Mouse (Mus musculus): ENCODE measurements around the gene Ccdc87. TPM values are rescaled to one million over a fixed set of nuclear protein-coding genes. Genes with fewer than 3 reads are reported as not detected.

The Ccdc87 gene
- polyA plus RNA-seq, 1 experiment from 2014 or later: 0.19 TPM

- Histone ChIP-seq H3K4me3 (replicated peaks) (no peak overlapping the region), H3K9me3 (no peaks in the 10 kb centered on the region), H3K27me3 (peaks cover 12% of the 10 kb centered on the region), H3K4me2 (no peak overlapping the region), H3K27ac (no peak overlapping the region), H3K9ac (no peak overlapping the region), H3K4me1 (peaks cover 22% of the 10 kb centered on the region), H3K36me3 (replicated peaks) (no peaks in the 10 kb centered on the region)
- WGBS: 61% methylated on average over 3 of the region's 3 CpGs
- no peak for ATAC-seq (ENCODE audit: low FRiP score)
Observed at GRCm38 (mm10) chr19:4876755-4877154, 37.6 kb downstream of the Ccdc87 start.

DNA sequence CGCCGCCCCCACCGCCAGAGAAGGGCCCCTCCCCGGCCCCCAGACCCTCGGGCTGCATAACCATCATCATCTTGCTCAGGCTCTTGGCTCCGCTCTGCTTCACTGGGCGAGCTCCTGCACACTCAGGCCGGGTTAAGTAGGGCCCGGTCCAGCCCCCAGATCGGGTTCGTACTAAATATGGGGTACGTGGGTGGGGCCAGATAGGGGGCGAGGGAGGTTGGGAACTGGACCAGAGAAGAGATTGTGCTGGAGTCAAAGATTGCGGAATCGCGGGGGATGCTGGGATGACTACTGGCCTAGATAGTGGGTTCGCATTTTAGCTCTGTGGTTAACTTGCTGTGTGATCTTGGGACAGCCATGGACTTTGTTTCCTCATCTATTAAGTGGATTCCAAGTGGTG is 38.6 kb downstream of the Ccdc87 start, which contains the start of gene Actn3:
Gene Actn3, minus strand, starts transcription at position 125 of the 400 bp plus-strand sequence.
- peak within 1 kb of the TSS; percentile 85 for H3K9ac ChIP-seq
- H3K4me1 ChIP-seq: peaks cover 22% of the 10 kb centered on the region
- H3K27ac ChIP-seq: peak within 1 kb of the TSS; percentile 63; the same call in 1 of the 2 replicates
- peaks cover 12% of the 10 kb centered on the region for H3K27me3 ChIP-seq
- H3K4me2 ChIP-seq: peak within 1 kb of the TSS; percentile 98
- 4% methylated on average over 17 of the region's 17 CpGs for WGBS
- no peak for ATAC-seq (ENCODE audit: low FRiP score)
- no peaks in the 10 kb centered on the region for H3K9me3 ChIP-seq
- H3K4me3 ChIP-seq (replicated peaks): peak within 1 kb of the TSS; percentile 95
- H3K36me3 ChIP-seq (replicated peaks): no peaks in the 10 kb centered on the region

DNA sequence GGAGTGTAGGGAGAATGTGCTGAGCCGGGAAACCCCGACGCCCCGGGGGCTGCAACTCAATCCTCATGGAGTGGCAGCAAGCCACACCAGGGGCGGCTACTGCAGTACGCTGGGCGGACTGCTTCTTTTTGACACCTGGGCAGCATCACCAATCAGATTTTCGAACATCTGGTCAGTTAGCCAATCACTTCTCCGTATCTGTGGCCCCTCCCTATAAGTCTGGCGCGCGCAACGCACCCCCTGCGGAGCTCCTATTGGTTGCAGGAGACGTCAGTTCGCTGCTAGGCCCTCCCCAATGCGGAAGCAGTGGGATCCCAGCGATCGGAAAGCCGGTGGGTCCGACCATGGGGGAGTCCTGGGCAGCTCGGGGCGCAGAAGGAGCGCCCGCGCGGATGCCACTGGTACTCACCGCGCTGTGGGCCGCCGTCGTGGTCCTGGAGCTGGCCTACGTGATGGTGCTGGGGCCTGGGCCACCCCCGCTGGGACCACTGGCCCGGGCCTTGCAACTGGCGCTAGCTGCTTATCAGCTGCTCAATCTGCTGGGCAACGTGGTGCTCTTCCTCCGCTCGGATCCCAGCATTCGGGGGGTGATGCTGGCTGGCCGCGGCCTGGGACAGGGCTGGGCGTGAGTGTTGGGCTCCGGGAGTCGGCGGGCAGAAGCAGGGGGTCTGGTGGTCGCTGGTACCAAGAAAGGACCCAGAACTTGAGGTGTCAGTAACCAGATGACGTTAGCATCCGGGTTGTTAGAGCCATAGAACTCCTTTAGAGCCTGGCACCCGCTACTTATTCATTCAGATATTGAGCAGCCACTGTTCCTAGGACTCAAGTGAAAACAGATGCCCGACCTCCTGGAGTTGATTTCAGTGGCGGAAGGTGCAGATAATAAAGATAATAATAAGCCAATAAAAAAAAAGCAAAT is 39.5 kb downstream of the Ccdc87 start, which contains the start of gene Zdhhc24:
Gene Zdhhc24, plus strand, starts transcription at position 264 of the 919 bp plus-strand sequence.
- Histone ChIP-seq H3K9me3 (no peaks in the 10 kb centered on the region), H3K27ac (peak within 1 kb of the TSS; percentile 63; the same call in 1 of the 2 replicates), H3K4me3 (replicated peaks) (peak within 1 kb of the TSS; percentile 95), H3K36me3 (replicated peaks) (no peaks in the 10 kb centered on the region), H3K4me1 (peaks cover 22% of the 10 kb centered on the region), H3K4me2 (peak within 1 kb of the TSS; percentile 98), H3K27me3 (peaks cover 12% of the 10 kb centered on the region), H3K9ac (peak within 1 kb of the TSS; percentile 85)
- 2% methylated on average over 52 of the region's 52 CpGs for WGBS
- ATAC-seq (ENCODE audit: low FRiP score): peak; percentile 98

DNA sequence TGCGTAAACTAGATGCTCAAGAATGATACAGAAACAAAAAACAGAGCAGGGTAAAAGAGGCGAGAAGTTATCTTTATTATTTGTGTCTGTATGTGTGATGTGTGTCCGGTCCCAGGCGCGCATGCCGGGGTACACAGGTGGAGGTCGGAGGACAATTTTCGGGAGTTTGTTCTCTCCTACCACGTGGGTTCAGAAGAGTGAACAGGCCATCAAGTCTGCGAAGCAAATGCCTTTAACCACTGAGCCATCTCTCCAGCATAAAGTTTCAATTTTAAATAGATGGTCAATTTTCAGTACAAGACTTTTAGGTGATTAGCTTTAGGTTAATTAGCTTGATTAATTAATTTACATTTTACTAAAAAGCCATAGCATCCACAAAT is 40.1 kb downstream of the Ccdc87 start:
- Histone ChIP-seq H3K9ac (peak overlapping the region; percentile 85), H3K4me2 (peak overlapping the region; percentile 98), H3K27ac (no peak overlapping the region), H3K27me3 (peaks cover 12% of the 10 kb centered on the region), H3K4me1 (peaks cover 22% of the 10 kb centered on the region), H3K9me3 (no peaks in the 10 kb centered on the region), H3K4me3 (replicated peaks) (peak overlapping the region; percentile 95), H3K36me3 (replicated peaks) (no peaks in the 10 kb centered on the region)
- ATAC-seq (ENCODE audit: low FRiP score): no peak
- WGBS: 68% methylated on average over 10 of the region's 10 CpGs

- Histone ChIP-seq H3K9ac (no peak overlapping the region), H3K36me3 (replicated peaks) (no peaks in the 10 kb centered on the region), H3K4me1 (peaks cover 12% of the 10 kb centered on the region), H3K9me3 (no peaks in the 10 kb centered on the region), H3K4me3 (replicated peaks) (no peak overlapping the region), H3K27ac (no peak overlapping the region), H3K27me3 (no peaks in the 10 kb centered on the region), H3K4me2 (no peak overlapping the region)
- ATAC-seq (ENCODE audit: low FRiP score): no peak
- WGBS: 82% methylated on average over 4 of the region's 4 CpGs
Observed at GRCm38 (mm10) chr19:4883961-4884360, 44.8 kb downstream of the Ccdc87 start.

GRCm38 (mm10) chr19:4889791-4890190 is 50.6 kb downstream of the Ccdc87 start:
- H3K4me2 ChIP-seq: no peak overlapping the region
- H3K27ac ChIP-seq: no peak overlapping the region
- H3K36me3 ChIP-seq (replicated peaks): peaks cover 37% of the 10 kb centered on the region
- no peak overlapping the region for H3K9ac ChIP-seq
- H3K4me1 ChIP-seq: no peaks in the 10 kb centered on the region; the same call in 1 of the 2 replicates
- H3K27me3 ChIP-seq: no peaks in the 10 kb centered on the region
- no peak overlapping the region for H3K4me3 ChIP-seq (replicated peaks)
- no peaks in the 10 kb centered on the region for H3K9me3 ChIP-seq
- 88% methylated on average over 10 of the region's 10 CpGs for WGBS
- no peak for ATAC-seq (ENCODE audit: low FRiP score)

GRCm38 (mm10) chr19:4891798-4892197 is 52.6 kb downstream of the Ccdc87 start:
- Histone ChIP-seq H3K9me3 (no peaks in the 10 kb centered on the region), H3K4me3 (replicated peaks) (no peak overlapping the region), H3K27me3 (no peaks in the 10 kb centered on the region), H3K36me3 (replicated peaks) (peaks cover 45% of the 10 kb centered on the region), H3K27ac (no peak overlapping the region), H3K9ac (no peak overlapping the region), H3K4me2 (no peak overlapping the region), H3K4me1 (no peaks in the 10 kb centered on the region)
- no peak for ATAC-seq (ENCODE audit: low FRiP score)
- 76% methylated on average over 3 of the region's 3 CpGs for WGBS

Other genes with a start within 250 kb of the Ccdc87 start
- gene Lrfn4, start 223.7 kb upstream of the Ccdc87 start, polyA plus RNA-seq (2016; fragmentation: Nextera tagmentation; extraction: Ambion mirVana): 11.4 and 13.3 TPM in 2 replicates
- 57.8 and 63.0 TPM in 2 replicates for gene Rce1, start 213.7 kb upstream of the Ccdc87 start, polyA plus RNA-seq (2016; fragmentation: Nextera tagmentation; extraction: Ambion mirVana)
- 4.5 and 5.4 TPM in 2 replicates for gene Gm960, start 140.7 kb upstream of the Ccdc87 start, polyA plus RNA-seq (2016; fragmentation: Nextera tagmentation; extraction: Ambion mirVana)
- 25.2 and 27.3 TPM in 2 replicates for gene Sptbn2, start 128.2 kb upstream of the Ccdc87 start, polyA plus RNA-seq (2016; fragmentation: Nextera tagmentation; extraction: Ambion mirVana)
- gene Rbm4b, start 82.9 kb upstream of the Ccdc87 start, polyA plus RNA-seq (2016; fragmentation: Nextera tagmentation; extraction: Ambion mirVana): 151 and 159 TPM in 2 replicates
- 86.4 and 95.2 TPM in 2 replicates for gene Rbm4, start 45.5 kb upstream of the Ccdc87 start, polyA plus RNA-seq (2016; fragmentation: Nextera tagmentation; extraction: Ambion mirVana)
- gene Gm21992, start 27.8 kb upstream of the Ccdc87 start, polyA plus RNA-seq (2016; fragmentation: Nextera tagmentation; extraction: Ambion mirVana): 39.0 and 42.9 TPM in 2 replicates
- gene Rbm14, start 27.7 kb upstream of the Ccdc87 start, polyA plus RNA-seq (2016; fragmentation: Nextera tagmentation; extraction: Ambion mirVana): 120 and 133 TPM in 2 replicates
- 34.6 and 37.9 TPM in 2 replicates for gene Ccs, start within 50 bp of the Ccdc87 start, polyA plus RNA-seq (2016; fragmentation: Nextera tagmentation; extraction: Ambion mirVana)
- gene Ctsf, start 15.8 kb downstream of the Ccdc87 start, polyA plus RNA-seq (2016; fragmentation: Nextera tagmentation; extraction: Ambion mirVana): 30.0 and 30.9 TPM in 2 replicates
- 1.2 and 1.3 TPM in 2 replicates for gene Actn3, start 38.5 kb downstream of the Ccdc87 start, polyA plus RNA-seq (2016; fragmentation: Nextera tagmentation; extraction: Ambion mirVana)
- 17.4 and 17.5 TPM in 2 replicates for gene Zdhhc24, start 39.3 kb downstream of the Ccdc87 start, polyA plus RNA-seq (2016; fragmentation: Nextera tagmentation; extraction: Ambion mirVana)
- 6.8 and 8.0 TPM in 2 replicates for gene Bbs1, start 67.3 kb downstream of the Ccdc87 start, polyA plus RNA-seq (2016; fragmentation: Nextera tagmentation; extraction: Ambion mirVana)
- gene Dpp3, start 88.9 kb downstream of the Ccdc87 start, polyA plus RNA-seq (2016; fragmentation: Nextera tagmentation; extraction: Ambion mirVana): 159 and 170 TPM in 2 replicates
- gene Peli3, start 103.8 kb downstream of the Ccdc87 start, polyA plus RNA-seq (2016; fragmentation: Nextera tagmentation; extraction: Ambion mirVana): 4.3 and 5.2 TPM in 2 replicates
- gene Mrpl11, start 122.8 kb downstream of the Ccdc87 start, polyA plus RNA-seq (2016; fragmentation: Nextera tagmentation; extraction: Ambion mirVana): 130 and 138 TPM in 2 replicates
- 0.09 and 0.14 TPM in 2 replicates for gene Npas4, start 150.9 kb downstream of the Ccdc87 start, polyA plus RNA-seq (2016; fragmentation: Nextera tagmentation; extraction: Ambion mirVana)
- 7.2 and 7.4 TPM in 2 replicates for gene Slc29a2, start 184.5 kb downstream of the Ccdc87 start, polyA plus RNA-seq (2016; fragmentation: Nextera tagmentation; extraction: Ambion mirVana)
- gene B4gat1, start 199.5 kb downstream of the Ccdc87 start, polyA plus RNA-seq (2016; fragmentation: Nextera tagmentation; extraction: Ambion mirVana): 37.6 and 37.9 TPM in 2 replicates
- 2.5 and 3.4 TPM in 2 replicates for gene AC124502.3, start 199.5 kb downstream of the Ccdc87 start, polyA plus RNA-seq (2016; fragmentation: Nextera tagmentation; extraction: Ambion mirVana)
- gene Brms1, start 202.0 kb downstream of the Ccdc87 start, polyA plus RNA-seq (2016; fragmentation: Nextera tagmentation; extraction: Ambion mirVana): 57.5 and 60.3 TPM in 2 replicates
- gene Rin1, start 211.1 kb downstream of the Ccdc87 start, polyA plus RNA-seq (2016; fragmentation: Nextera tagmentation; extraction: Ambion mirVana): 0.87 and 1.6 TPM in 2 replicates
- gene Cd248, start 228.7 kb downstream of the Ccdc87 start, polyA plus RNA-seq (2016; fragmentation: Nextera tagmentation; extraction: Ambion mirVana): 16.4 and 17.1 TPM in 2 replicates
- gene Tmem151a, start 246.2 kb downstream of the Ccdc87 start, polyA plus RNA-seq (2016; fragmentation: Nextera tagmentation; extraction: Ambion mirVana): 1.7 and 2.0 TPM in 2 replicates
- gene Yif1a, start 249.2 kb downstream of the Ccdc87 start, polyA plus RNA-seq (2016; fragmentation: Nextera tagmentation; extraction: Ambion mirVana): 54.4 and 56.4 TPM in 2 replicates